Mouse (Mus musculus) natural killer cell, adult 2 months (primary cell): ENCODE measurements around the gene Atp6v1a.

ENCODE experiments used
- DNase-seq, 2 experiments: peaks; one replicate each; pipeline ENCODE4 v3.0.0; 2022; ENCODE audit warnings: low spot score in 2 of 2

The Atp6v1a gene

GRCm38 (mm10) chr16:44061341-44061740 is 78.2 kb downstream of the Atp6v1a start:
- DNase-seq: no peak

GRCm38 (mm10) chr16:44060604-44061286 is 78.8 kb downstream of the Atp6v1a start:
- DNase-seq: no peak

GRCm38 (mm10) chr16:44058745-44059144 is 80.8 kb downstream of the Atp6v1a start:
- DNase-seq: peak; percentile 28 to 61

- DNase-seq: no peak
Observed at GRCm38 (mm10) chr16:44055766-44056165, 83.7 kb downstream of the Atp6v1a start.

GRCm38 (mm10) chr16:44053265-44053664 is 86.2 kb downstream of the Atp6v1a start:
- no peak for DNase-seq

GRCm38 (mm10) chr16:44052390-44052789 is 87.1 kb downstream of the Atp6v1a start:
- DNase-seq: no peak

GRCm38 (mm10) chr16:44050139-44050538 is 89.4 kb downstream of the Atp6v1a start:
- no peak for DNase-seq

GRCm38 (mm10) chr16:44039112-44039511 is 100.4 kb downstream of the Atp6v1a start:
- peak in 1 of 2 experiments; percentile 7 for DNase-seq
